In genomic region chr2:67489128-67489492, GRCm38 (mm10) we compare ENCODE assay signal across 22 mouse cellular contexts. TPM values are rescaled to one million over a fixed set of nuclear protein-coding genes. Genes with fewer than 3 reads are reported as not detected.
DNase-seq lines count a peak whose midpoint lies in the region; ATAC-seq and TF ChIP-seq lines count a peak whose summit lies in the region.
"Had no signal": no experiment of that assay in that cellular context is flagged by ENCODE, and none has a peak within 500 bp of the region (broad histone marks: within the 10 kb centered on the region; RNA-seq: fewer than 3 reads in every experiment).

No protein-coding gene starts in this region.

- DNase-seq in forebrain, embryonic 11.5 days (ENCODE audit: low spot score), result no peak
- DNase-seq in CH12.LX (ENCODE audit: extremely low read depth), result no peak
- DNase-seq in neural tube, embryonic 10.5 days (ENCODE audit: extremely low spot score, low spot score), result peak; percentile 36
- no peak for DNase-seq in cerebellum, postnatal 14 days
- DNase-seq in cerebellum, adult 8-10 months, result no peak
- no peak for DNase-seq in adrenal gland, postnatal 36 days
- DNase-seq: adrenal gland, postnatal 25 days; cerebellum, adult 9-10 months; gastrocnemius, postnatal 25 days; heart, postnatal 14 days; kidney, adult 9 months; lung, postnatal 10 days had no signal

- no peaks in the 10 kb centered on the region for H3K79me2 ChIP-seq in CH12.LX (replicated peaks; ENCODE audit: control insufficient read depth, extremely low read depth, insufficient read depth, poor library complexity, severe bottlenecking)

- H3K9ac ChIP-seq in forebrain, embryonic 11.5 days (ENCODE audit: low read length), result no peak overlapping the region
- no peak overlapping the region for H3K9ac ChIP-seq in forebrain, embryonic 15.5 days (replicated peaks)
- H3K9ac ChIP-seq in CH12.LX (ENCODE audit: insufficient read depth, low read depth), result no peak overlapping the region
- H3K9ac ChIP-seq in hindbrain, embryonic 12.5 days, result no peak overlapping the region
- H3K9ac ChIP-seq: limb, embryonic 15.5 days had no signal

- WGBS in forebrain, embryonic 11.5 days, result 49% methylated on average over 8 of the region's 8 CpGs
- WGBS in forebrain, embryonic 15.5 days, result 50% methylated on average over 8 of the region's 8 CpGs
- WGBS in hindbrain, embryonic 12.5 days, result 33% methylated on average over 8 of the region's 8 CpGs

- TF ChIP-seq EP300 in CH12.LX (IDR thresholded peaks at IDR 0.05; ENCODE audit: low read length), result no peak

- TF ChIP-seq CTCF in CH12.LX (conservative IDR thresholded peaks at IDR 0.05 in 1 of 2, IDR thresholded peaks at IDR 0.05 in 1 of 2; ENCODE audit: low read depth in 2 of 2, low read length in 2 of 2), result no peak

- peak; percentile 55; the same call in 1 of the 2 replicates for ATAC-seq in forebrain, embryonic 11.5 days (replicated peaks; ENCODE audit: low FRiP score)
- no peak for ATAC-seq in forebrain, embryonic 15.5 days (replicated peaks)
- no peak for ATAC-seq in hindbrain, embryonic 12.5 days (ENCODE audit: low FRiP score)

- no peak overlapping the region for H3K4me3 ChIP-seq in forebrain, embryonic 11.5 days (ENCODE audit: low read depth, low read length)
- no peak overlapping the region for H3K4me3 ChIP-seq in forebrain, embryonic 15.5 days
- no peak overlapping the region for H3K4me3 ChIP-seq in CH12.LX (replicated peaks in 1 of 3; ENCODE audit: low read depth in 2 of 3, low read length in 2 of 3, poor library complexity in 1 of 3)
- H3K4me3 ChIP-seq in hindbrain, embryonic 12.5 days, result no peak overlapping the region
- H3K4me3 ChIP-seq: limb, embryonic 15.5 days had no signal

- no peaks in the 10 kb centered on the region for H3K36me3 ChIP-seq in forebrain, embryonic 11.5 days (ENCODE audit: control insufficient read depth, insufficient read depth, low read length)
- no peaks in the 10 kb centered on the region for H3K36me3 ChIP-seq in forebrain, embryonic 15.5 days
- no peaks in the 10 kb centered on the region for H3K36me3 ChIP-seq in CH12.LX (replicated peaks in 1 of 2; ENCODE audit: control insufficient read depth in 1 of 2, insufficient read depth in 1 of 2, low read length in 1 of 2)
- no peaks in the 10 kb centered on the region for H3K36me3 ChIP-seq in hindbrain, embryonic 12.5 days
- H3K36me3 ChIP-seq: limb, embryonic 15.5 days had no signal

- TF ChIP-seq POLR2A in CH12.LX (IDR thresholded peaks at IDR 0.05; ENCODE audit: low read depth, low read length), result no peak

- no peaks in the 10 kb centered on the region for H3K9me3 ChIP-seq in forebrain, embryonic 11.5 days (ENCODE audit: control insufficient read depth, low read length)
- H3K9me3 ChIP-seq in forebrain, embryonic 15.5 days, result no peaks in the 10 kb centered on the region
- H3K9me3 ChIP-seq in CH12.LX (replicated peaks; ENCODE audit: low read length), result peaks cover 36% of the 10 kb centered on the region
- no peaks in the 10 kb centered on the region for H3K9me3 ChIP-seq in hindbrain, embryonic 12.5 days (replicated peaks)
- H3K9me3 ChIP-seq: limb, embryonic 15.5 days had no signal

- dilution Hi-C loops in CH12.LX (cut with MboI; ENCODE audit: extremely low pct_ligation_motif_present, extremely low pct_unique_long_range_greater_than_20kb, low sequenced_read_pairs), result no loop called here

- no peaks in the 10 kb centered on the region for H3K27me3 ChIP-seq in forebrain, embryonic 11.5 days (ENCODE audit: control insufficient read depth, insufficient read depth, low read length)
- H3K27me3 ChIP-seq in forebrain, embryonic 15.5 days, result no peaks in the 10 kb centered on the region
- H3K27me3 ChIP-seq in CH12.LX (replicated peaks), result no peaks in the 10 kb centered on the region
- H3K27me3 ChIP-seq in hindbrain, embryonic 12.5 days, result no peaks in the 10 kb centered on the region
- H3K27me3 ChIP-seq: limb, embryonic 15.5 days had no signal

- H3K4me2 ChIP-seq in forebrain, embryonic 11.5 days (ENCODE audit: low read depth, low read length, severe bottlenecking), result no peak overlapping the region
- no peak overlapping the region for H3K4me2 ChIP-seq in forebrain, embryonic 15.5 days (replicated peaks)
- H3K4me2 ChIP-seq in CH12.LX (ENCODE audit: insufficient read depth, low read depth, poor library complexity, severe bottlenecking), result no peak overlapping the region
- H3K4me2 ChIP-seq in hindbrain, embryonic 12.5 days (replicated peaks), result peak overlapping the region; percentile 20; the same call in 1 of the 2 replicates
- H3K4me2 ChIP-seq: heart, embryonic 11.5 days; limb, embryonic 15.5 days had no signal

- H3K4me1 ChIP-seq in forebrain, embryonic 11.5 days (replicated peaks; ENCODE audit: control insufficient read depth, insufficient read depth, low read length), result no peaks in the 10 kb centered on the region
- no peaks in the 10 kb centered on the region; the same call in none of the 2 replicates for H3K4me1 ChIP-seq in forebrain, embryonic 15.5 days
- no peaks in the 10 kb centered on the region for H3K4me1 ChIP-seq in CH12.LX (ENCODE audit: control insufficient read depth in 1 of 2, insufficient read depth in 2 of 2)
- H3K4me1 ChIP-seq in hindbrain, embryonic 12.5 days, result peaks cover 18% of the 10 kb centered on the region
- H3K4me1 ChIP-seq: limb, embryonic 15.5 days had no signal

- in situ Hi-C loops in CH12.LX (cut with MboI; ENCODE audit: low pct_ligation_motif_present, low pct_unique_long_range_greater_than_20kb, low sequenced_read_pairs), result no loop called here

- H3K27ac ChIP-seq in forebrain, embryonic 11.5 days (ENCODE audit: low read depth, low read length), result no peak overlapping the region
- no peak overlapping the region for H3K27ac ChIP-seq in forebrain, embryonic 15.5 days (replicated peaks)
- H3K27ac ChIP-seq in CH12.LX (ENCODE audit: insufficient read depth, low read depth), result no peak overlapping the region
- no peak overlapping the region for H3K27ac ChIP-seq in hindbrain, embryonic 12.5 days
- H3K27ac ChIP-seq: limb, embryonic 15.5 days had no signal

- no peak for TF ChIP-seq RAD21 in CH12.LX (IDR thresholded peaks at IDR 0.05; ENCODE audit: low read depth, low read length)

TF ChIP-seq in CH12.LX, 34 proteins besides CTCF, POLR2A, EP300 and RAD21:
- TF ChIP-seq MAFK (IDR thresholded peaks at IDR 0.05; ENCODE audit: insufficient replicate concordance, low read length), result 0 out of 2 replicates have a peak, but pooled peaks have one; percentile 26
- no peak for TF ChIP-seq MYC (IDR thresholded peaks at IDR 0.05; ENCODE audit: low read depth, low read length)
- TF ChIP-seq SIN3A (IDR thresholded peaks at IDR 0.05; ENCODE audit: low read length), result no peak
- no peak for TF ChIP-seq E2F4 (IDR thresholded peaks at IDR 0.05; ENCODE audit: insufficient replicate concordance, low read depth, low read length)
- no peak for TF ChIP-seq HCFC1 (IDR thresholded peaks at IDR 0.05; ENCODE audit: low read depth, low read length)
- no peak for TF ChIP-seq ZC3H11A (IDR thresholded peaks at IDR 0.05; ENCODE audit: low read depth, low read length)
- no peak for TF ChIP-seq NRF1 (IDR thresholded peaks at IDR 0.05; ENCODE audit: low read depth, low read length)
- TF ChIP-seq ZMIZ1 (IDR thresholded peaks at IDR 0.05; ENCODE audit: low read depth, low read length), result no peak
- TF ChIP-seq KAT2A (IDR thresholded peaks at IDR 0.05; ENCODE audit: insufficient replicate concordance, low read length), result no peak
TF ChIP-seq in CH12.LX: peak in this region for 1.

RNA-seq across cellular contexts. Expression of gene Xirp2, which starts 43.3 kb away (rescaled TPM):
- polyA plus RNA-seq in forebrain, embryonic 11.5 days (2014; fragmentation: Nextera tagmentation; extraction: Ambion mirVana), result not detected in 2 replicates
- 0.01 and 0.03 TPM in 2 replicates for polyA plus RNA-seq in forebrain, embryonic 15.5 days (2015; fragmentation: Nextera tagmentation; extraction: Ambion mirVana)
- total RNA-seq in CH12.LX (2012; rRNA removed), result not detected in 2 replicates
- not detected in 2 replicates for total RNA-seq in CH12.LX (2014; rRNA removed)
- polyA plus RNA-seq in CH12.LX (2012; ENCODE audit: insufficient read length, low read depth), result not detected in 2 replicates
- not detected in 2 replicates for polyA plus RNA-seq in hindbrain, embryonic 12.5 days (2016; fragmentation: Nextera tagmentation; extraction: Ambion mirVana)
- under 1 TPM in 1 of 2 experiments, not detected in 1; 0.10 TPM for total RNA-seq in adrenal gland, postnatal 36 days (2021)
- total RNA-seq: adrenal gland, postnatal 25 days; layer of hippocampus, postnatal 14 days; megakaryocyte, adult 5-6 weeks had no signal
- polyA plus RNA-seq: intestine, embryonic 14.5 days; large intestine, adult 2 months had no signal

RNA-seq across cellular contexts. Expression of gene Gm26727, which starts 56.1 kb away (rescaled TPM):
- not detected in 2 replicates for polyA plus RNA-seq in forebrain, embryonic 11.5 days (2014; fragmentation: Nextera tagmentation; extraction: Ambion mirVana)
- polyA plus RNA-seq in forebrain, embryonic 15.5 days (2015; fragmentation: Nextera tagmentation; extraction: Ambion mirVana), result not detected in 2 replicates
- total RNA-seq in CH12.LX (2012; rRNA removed) (not detected in 2 replicates), CH12.LX (2014; rRNA removed) (not detected in 2 replicates)
- not detected in 2 replicates for polyA plus RNA-seq in CH12.LX (2012; ENCODE audit: insufficient read length, low read depth)
- not detected in 2 replicates for polyA plus RNA-seq in hindbrain, embryonic 12.5 days (2016; fragmentation: Nextera tagmentation; extraction: Ambion mirVana)
- total RNA-seq in adrenal gland, postnatal 36 days (2021), result not detected
- total RNA-seq: adrenal gland, postnatal 25 days; gastrocnemius, postnatal 25 days; heart, postnatal 14 days; layer of hippocampus, postnatal 14 days; left cerebral cortex, postnatal 25 days; megakaryocyte, adult 5-6 weeks had no signal
- polyA plus RNA-seq: heart, embryonic 11.5 days; intestine, embryonic 14.5 days; large intestine, adult 2 months; limb, embryonic 15.5 days; liver, embryonic 16.5 days had no signal
